8 mouse cellular contexts compared by ENCODE assay signal in genomic region chr1:178318389-178319184, GRCm38 (mm10). TPM values are rescaled to one million over a fixed set of nuclear protein-coding genes. Genes with fewer than 3 reads are reported as not detected.
A peak's percentile ranks its signal among the peaks of the same experiment; 100 is the strongest.
DNase-seq lines count a peak whose midpoint lies in the region; ATAC-seq and TF ChIP-seq lines count a peak whose summit lies in the region.

TSS of gene Cox20 (plus strand) at chr1:178319130.

- peak within 1 kb of the TSS; percentile 100 for H3K27ac ChIP-seq in hindbrain, embryonic 14.5 days

- H3K9ac ChIP-seq in hindbrain, embryonic 14.5 days: peak within 1 kb of the TSS; percentile 82

- TF ChIP-seq CTCF in Patski (IDR thresholded peaks at IDR 0.05): no peak

- H3K27me3 ChIP-seq in Patski: no peaks in the 10 kb centered on the region
- H3K27me3 ChIP-seq in hindbrain, embryonic 14.5 days (ENCODE audit: control insufficient read depth, insufficient read depth, low read length): no peaks in the 10 kb centered on the region

- peak within 1 kb of the TSS; percentile 70 for H3K4me3 ChIP-seq in hindbrain, embryonic 14.5 days (replicated peaks; ENCODE audit: low read length)

- peaks cover 30% of the 10 kb centered on the region for H3K36me3 ChIP-seq in hindbrain, embryonic 14.5 days (replicated peaks; ENCODE audit: control insufficient read depth, insufficient read depth)

- WGBS in hindbrain, embryonic 14.5 days: under 1% methylated on average over 83 of the region's 83 CpGs

- peak within 1 kb of the TSS; percentile 97 for H3K4me2 ChIP-seq in hindbrain, embryonic 14.5 days (replicated peaks)

- peak; percentile 86 for ATAC-seq in Patski
- peak; percentile 95 for ATAC-seq in hindbrain, embryonic 14.5 days (ENCODE audit: low FRiP score)

- peaks cover 34% of the 10 kb centered on the region for H3K4me1 ChIP-seq in hindbrain, embryonic 14.5 days (replicated peaks; ENCODE audit: control insufficient read depth, insufficient read depth, low read length)

- H3K9me3 ChIP-seq in hindbrain, embryonic 14.5 days (ENCODE audit: control insufficient read depth, low read length): no peaks in the 10 kb centered on the region

- in situ Hi-C loops in Patski (cut with MboI; ENCODE audit: low pct_unique_long_range_greater_than_20kb): loop anchor here (25.0 kb wide), 1 partner anchor 381 kb away; no protein-coding TSS in a partner anchor

- CTCF ChIA-PET in Patski (lab: Charles Lee): no interaction called here

- POLR2A ChIA-PET in Patski (lab: Charles Lee): interaction anchor here (0.6 to 9.2 kb wide), 4 partner anchors 17 to 1092 kb away, joined by 3 to 80 read pairs (median 6); partner anchors contain the start of gene Hnrnpu

- peak; percentile 68 for DNase-seq in Patski (ENCODE audit: low read depth, low spot score)
- DNase-seq in cerebellum, postnatal 14 days: peak; percentile 98
- peak; percentile 91 to 92 for DNase-seq in frontal cortex, postnatal 25 days (ENCODE audit: low spot score in 2 of 2)
- peak; percentile 96 for DNase-seq in hindbrain, embryonic 14.5 days (ENCODE audit: low spot score)
- peak; percentile 92 for DNase-seq in left cerebral cortex, adult 11 months (ENCODE audit: low spot score)
- peak; percentile 97 for DNase-seq in lung, postnatal 4 days
- peak; percentile 94 for DNase-seq in retina, postnatal 7 days (ENCODE audit: low read depth, low spot score)
- DNase-seq in urinary bladder, adult 2 months (ENCODE audit: low spot score): peak; percentile 96

RNA-seq across cellular contexts. Expression of gene Cox20, which starts in this region (rescaled TPM):
- 98.4 TPM for polyA plus RNA-seq in Patski (2021)
- polyA plus RNA-seq in hindbrain, embryonic 14.5 days (2014; fragmentation: Nextera tagmentation; extraction: Ambion mirVana): 102 and 134 TPM in 2 replicates
- 77.2 and 84.8 TPM in 2 replicates for polyA plus RNA-seq in urinary bladder, adult 2 months (2012; rRNA removed)

Comparison
In these comparisons a context has a peak if more than half of its experiments do, and no peak if none do; other contexts are left out.
1. Peak in every context shown above with its lines: DNase-seq, ATAC-seq, H3K4me3 ChIP-seq and H3K27ac ChIP-seq.